Mouse (Mus musculus): ENCODE measurements at regions not wholly inside any gene's neighbourhood (a gene's known extent, or its start where the extent isn't known, plus 50 kb on each side); places are given as distances from the start of the nearest gene placed in this dataset.

DNA sequence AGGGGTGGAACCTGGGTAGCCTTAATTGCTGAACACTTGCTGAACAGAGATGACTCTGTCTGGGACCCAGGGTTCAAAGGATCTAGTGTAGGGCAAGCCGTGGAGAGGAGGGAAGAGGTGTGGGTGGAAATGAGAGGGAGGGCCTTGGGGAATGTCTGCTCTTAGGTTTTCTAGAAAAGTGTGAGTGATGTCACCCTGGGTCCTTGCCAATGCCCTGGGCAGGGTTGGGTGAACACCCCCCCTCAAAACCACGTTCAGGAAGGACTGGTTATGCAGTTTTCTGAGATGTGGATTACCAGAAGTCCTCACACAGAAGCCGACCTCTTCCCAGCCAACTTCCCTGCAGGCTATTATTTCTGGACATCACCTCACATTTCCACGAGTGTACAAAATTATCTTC, 252.4 kb upstream of the Habp2 start:
- Histone ChIP-seq H3K4me1 (ENCODE audit: control insufficient read depth, insufficient read depth, low read length) (peaks cover 1% of the 10 kb centered on the region; the same call in 1 of the 2 replicates), H3K36me3 (ENCODE audit: control insufficient read depth, insufficient read depth, low read length) (no peaks in the 10 kb centered on the region), H3K4me3 (replicated peaks; ENCODE audit: low read length) (no peak overlapping the region), H3K27me3 (ENCODE audit: control insufficient read depth, insufficient read depth, low read length) (no peaks in the 10 kb centered on the region), H3K4me2 (ENCODE audit: low read depth, low read length) (no peak overlapping the region), H3K9ac (ENCODE audit: low read length) (no peak overlapping the region), H3K9me3 (replicated peaks; ENCODE audit: control insufficient read depth, low read length) (no peaks in the 10 kb centered on the region), H3K27ac (ENCODE audit: low read length) (no peak overlapping the region)
- WGBS = 56% methylated on average over 4 of the region's 4 CpGs
- ATAC-seq (ENCODE audit: insufficient read depth, low FRiP score) = no peak

DNA sequence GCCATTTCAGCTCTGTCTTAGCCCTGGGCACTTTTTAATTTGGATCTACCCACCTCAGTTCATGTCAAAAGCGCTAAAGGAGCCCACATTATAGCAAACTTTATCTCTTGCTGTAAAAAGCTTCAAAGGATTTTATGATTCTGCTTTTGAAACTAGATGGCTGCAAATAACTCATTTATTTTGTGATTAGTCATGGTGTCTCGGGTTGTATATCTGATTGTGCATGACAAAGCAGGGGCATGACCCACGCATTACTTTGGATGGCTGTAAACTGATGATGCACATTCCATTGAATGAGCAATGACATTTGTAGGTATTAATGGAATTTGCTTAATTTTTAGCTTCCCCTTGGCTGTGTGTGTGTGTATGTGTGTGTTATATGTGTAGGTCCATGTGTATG, 249.4 kb upstream of the Habp2 start:
- Histone ChIP-seq H3K4me1 (ENCODE audit: control insufficient read depth, insufficient read depth, low read length) (no peaks in the 10 kb centered on the region), H3K27ac (ENCODE audit: low read length) (no peak overlapping the region), H3K27me3 (ENCODE audit: control insufficient read depth, insufficient read depth, low read length) (no peaks in the 10 kb centered on the region), H3K36me3 (ENCODE audit: control insufficient read depth, insufficient read depth, low read length) (no peaks in the 10 kb centered on the region), H3K9ac (ENCODE audit: low read length) (no peak overlapping the region), H3K9me3 (replicated peaks; ENCODE audit: control insufficient read depth, low read length) (no peaks in the 10 kb centered on the region), H3K4me3 (replicated peaks; ENCODE audit: low read length) (no peak overlapping the region), H3K4me2 (ENCODE audit: low read depth, low read length) (no peak overlapping the region)
- 72% methylated on average over 3 of the region's 3 CpGs for WGBS
- no peak for ATAC-seq (ENCODE audit: insufficient read depth, low FRiP score)

DNA sequence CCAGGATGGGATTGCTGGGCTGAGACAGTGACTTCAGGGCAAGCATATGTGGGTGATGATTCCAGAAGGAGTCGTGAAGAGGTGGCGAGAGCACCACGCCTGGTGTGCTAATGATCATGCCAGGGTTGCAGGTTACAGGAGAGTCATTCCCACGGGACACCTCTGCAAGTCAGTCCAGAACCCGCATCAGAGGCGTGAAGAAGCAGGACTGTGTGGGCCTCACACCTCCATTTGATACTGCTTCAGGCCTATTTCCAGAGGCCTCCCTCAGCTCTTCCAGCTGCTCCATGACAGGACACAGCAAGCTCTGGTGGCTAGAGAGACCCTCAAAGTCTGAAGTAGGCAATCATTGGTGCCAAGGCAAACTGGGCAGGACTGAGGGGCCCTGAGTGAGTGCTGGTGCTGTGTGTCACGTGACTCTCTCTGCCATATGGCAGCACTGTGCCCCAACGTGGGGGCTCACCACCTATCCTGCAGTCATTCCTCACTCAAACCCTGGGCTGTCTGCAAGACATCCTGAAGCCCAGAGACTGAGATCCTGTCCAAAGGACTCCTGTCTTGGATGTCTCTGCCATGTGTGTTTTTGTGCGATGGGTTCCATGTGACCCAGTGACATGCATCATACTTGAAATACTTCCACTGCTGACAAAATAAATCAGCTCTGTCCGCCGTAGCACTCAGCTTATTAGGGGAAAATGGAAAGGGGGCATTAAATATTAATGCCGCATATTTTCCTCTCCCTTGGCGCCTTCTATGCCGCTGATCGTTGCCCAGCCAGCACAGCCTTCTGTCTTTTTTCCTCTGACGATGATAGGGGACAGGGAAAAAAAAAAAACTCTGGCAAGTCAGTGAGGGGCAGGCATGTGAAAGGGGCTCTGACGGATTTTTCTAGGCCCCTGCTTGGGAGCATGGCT, 247.6 kb upstream of the Habp2 start:
- H3K36me3 ChIP-seq (ENCODE audit: control insufficient read depth, insufficient read depth, low read length) = no peaks in the 10 kb centered on the region
- H3K27me3 ChIP-seq (ENCODE audit: control insufficient read depth, insufficient read depth, low read length) = no peaks in the 10 kb centered on the region
- no peak overlapping the region for H3K27ac ChIP-seq (ENCODE audit: low read length)
- no peaks in the 10 kb centered on the region for H3K9me3 ChIP-seq (replicated peaks; ENCODE audit: control insufficient read depth, low read length)
- H3K4me3 ChIP-seq (replicated peaks; ENCODE audit: low read length) = no peak overlapping the region
- no peak overlapping the region for H3K4me2 ChIP-seq (ENCODE audit: low read depth, low read length)
- H3K9ac ChIP-seq (ENCODE audit: low read length) = no peak overlapping the region
- 72% methylated on average over 17 of the region's 17 CpGs for WGBS
- ATAC-seq (ENCODE audit: insufficient read depth, low FRiP score) = no peak
- H3K4me1 ChIP-seq (ENCODE audit: control insufficient read depth, insufficient read depth, low read length) = no peaks in the 10 kb centered on the region

DNA sequence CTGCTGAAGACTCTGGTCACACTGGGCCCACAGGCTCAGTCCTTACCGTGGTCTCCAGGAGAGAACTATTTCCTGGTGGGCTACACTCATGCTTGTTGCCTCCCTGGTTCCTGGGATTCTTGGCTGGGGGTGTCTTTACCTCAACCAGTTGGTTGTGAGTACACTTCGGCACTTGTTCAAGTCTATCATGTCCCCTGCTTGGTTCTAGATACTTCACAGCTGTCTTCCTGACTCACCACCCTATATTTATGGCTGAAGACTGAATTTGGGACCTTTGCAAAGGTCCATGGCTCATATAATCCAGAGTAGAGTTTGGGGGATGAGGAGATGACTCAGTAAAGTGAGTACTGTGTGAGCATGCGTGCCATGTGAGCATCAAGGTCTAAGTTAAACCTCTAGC, 245.0 kb upstream of the Habp2 start:
- Histone ChIP-seq H3K9me3 (replicated peaks; ENCODE audit: control insufficient read depth, low read length) (no peaks in the 10 kb centered on the region), H3K4me2 (ENCODE audit: low read depth, low read length) (no peak overlapping the region), H3K9ac (ENCODE audit: low read length) (no peak overlapping the region), H3K27ac (ENCODE audit: low read length) (no peak overlapping the region), H3K36me3 (ENCODE audit: control insufficient read depth, insufficient read depth, low read length) (no peaks in the 10 kb centered on the region), H3K4me3 (replicated peaks; ENCODE audit: low read length) (no peak overlapping the region), H3K4me1 (ENCODE audit: control insufficient read depth, insufficient read depth, low read length) (no peaks in the 10 kb centered on the region), H3K27me3 (ENCODE audit: control insufficient read depth, insufficient read depth, low read length) (no peaks in the 10 kb centered on the region)
- ATAC-seq (ENCODE audit: insufficient read depth, low FRiP score) = no peak
- WGBS = 87% methylated on average over 3 of the region's 3 CpGs

DNA sequence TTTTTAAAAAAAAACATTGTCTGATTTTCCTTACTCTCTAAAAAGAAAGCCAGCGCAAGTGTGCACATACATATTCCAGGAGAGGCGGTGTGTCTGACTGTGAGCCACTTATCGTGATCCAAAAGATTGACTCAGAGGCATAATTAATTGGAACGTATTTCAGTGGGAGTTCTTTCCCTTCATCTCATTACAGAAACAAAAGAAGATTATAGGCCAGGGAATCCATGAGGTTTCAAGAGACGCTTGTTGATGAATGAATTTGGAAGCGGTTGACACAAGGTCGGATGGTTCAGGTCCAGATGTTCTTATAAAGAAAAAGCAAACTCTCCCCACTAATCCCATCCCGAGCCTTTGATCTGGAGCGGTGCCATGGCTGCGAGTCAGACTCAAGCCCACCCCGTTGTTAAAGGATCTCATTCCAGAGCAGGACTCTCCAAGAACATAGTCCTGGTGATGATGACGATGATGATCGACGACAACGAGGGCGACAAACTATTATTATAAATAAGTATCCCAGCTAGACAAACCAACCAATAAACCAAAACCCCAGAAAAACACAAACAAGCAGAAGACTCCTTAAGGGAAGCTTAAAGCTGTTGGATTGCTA, 240.1 kb upstream of the Habp2 start:
- Histone ChIP-seq H3K9ac (ENCODE audit: low read length) (no peak overlapping the region), H3K4me2 (ENCODE audit: low read depth, low read length) (no peak overlapping the region), H3K4me3 (replicated peaks; ENCODE audit: low read length) (no peak overlapping the region), H3K4me1 (ENCODE audit: control insufficient read depth, insufficient read depth, low read length) (no peaks in the 10 kb centered on the region), H3K36me3 (ENCODE audit: control insufficient read depth, insufficient read depth, low read length) (no peaks in the 10 kb centered on the region), H3K27me3 (ENCODE audit: control insufficient read depth, insufficient read depth, low read length) (no peaks in the 10 kb centered on the region), H3K27ac (ENCODE audit: low read length) (no peak overlapping the region), H3K9me3 (replicated peaks; ENCODE audit: control insufficient read depth, low read length) (no peaks in the 10 kb centered on the region)
- 65% methylated on average over 16 of the region's 16 CpGs for WGBS
- no peak for ATAC-seq (ENCODE audit: insufficient read depth, low FRiP score)

DNA sequence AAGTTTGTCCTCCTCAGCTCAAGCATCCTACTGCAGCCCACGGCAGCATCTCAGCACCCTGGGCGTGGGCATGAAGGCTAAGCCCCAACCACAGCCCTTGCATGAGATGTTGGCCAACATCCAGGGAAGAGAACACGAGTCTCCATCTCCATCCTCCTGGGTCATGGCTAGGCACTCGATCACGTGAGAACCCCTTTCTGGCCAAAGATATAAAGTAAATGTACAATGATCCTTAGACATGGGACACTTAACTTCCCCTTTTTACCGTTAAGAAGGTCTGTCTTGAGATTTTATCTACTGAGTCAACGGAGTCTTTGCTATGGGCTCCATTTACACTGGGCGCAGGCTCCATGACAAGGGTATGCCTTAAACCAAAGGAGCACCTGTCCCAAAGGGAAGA, 232.8 kb upstream of the Habp2 start:
- no peak overlapping the region for H3K4me3 ChIP-seq (replicated peaks; ENCODE audit: low read length)
- H3K36me3 ChIP-seq (ENCODE audit: control insufficient read depth, insufficient read depth, low read length) = no peaks in the 10 kb centered on the region
- no peaks in the 10 kb centered on the region for H3K27me3 ChIP-seq (ENCODE audit: control insufficient read depth, insufficient read depth, low read length)
- H3K27ac ChIP-seq (ENCODE audit: low read length) = no peak overlapping the region
- no peaks in the 10 kb centered on the region for H3K9me3 ChIP-seq (replicated peaks; ENCODE audit: control insufficient read depth, low read length)
- no peaks in the 10 kb centered on the region for H3K4me1 ChIP-seq (ENCODE audit: control insufficient read depth, insufficient read depth, low read length)
- H3K9ac ChIP-seq (ENCODE audit: low read length) = no peak overlapping the region
- no peak for ATAC-seq (ENCODE audit: insufficient read depth, low FRiP score)
- WGBS = 91% methylated on average over 8 of the region's 8 CpGs
- H3K4me2 ChIP-seq (ENCODE audit: low read depth, low read length) = no peak overlapping the region

DNA sequence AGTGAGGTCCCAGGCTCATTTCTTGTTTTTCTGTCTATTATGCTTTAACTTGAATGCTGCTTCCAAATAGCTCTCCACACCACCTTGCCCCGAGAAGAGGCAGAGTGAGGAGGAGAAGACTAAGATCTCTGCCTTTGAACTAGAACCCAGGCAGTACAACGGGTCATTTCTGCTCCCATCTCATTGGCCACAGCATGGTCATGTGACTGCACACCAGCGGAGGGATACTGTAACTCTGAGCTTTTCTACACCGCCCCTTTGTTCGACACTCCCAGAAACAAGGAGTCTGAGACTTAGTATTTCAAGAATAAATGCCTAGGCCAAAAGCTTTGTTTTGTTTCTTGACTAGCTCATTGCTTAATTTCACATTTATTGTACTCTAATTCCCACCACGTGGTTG, 230.5 kb upstream of the Habp2 start:
- Histone ChIP-seq H3K4me2 (ENCODE audit: low read depth, low read length) (no peak overlapping the region), H3K4me1 (ENCODE audit: control insufficient read depth, insufficient read depth, low read length) (no peaks in the 10 kb centered on the region), H3K4me3 (replicated peaks; ENCODE audit: low read length) (no peak overlapping the region), H3K9me3 (replicated peaks; ENCODE audit: control insufficient read depth, low read length) (no peaks in the 10 kb centered on the region), H3K27ac (ENCODE audit: low read length) (no peak overlapping the region), H3K36me3 (ENCODE audit: control insufficient read depth, insufficient read depth, low read length) (no peaks in the 10 kb centered on the region), H3K27me3 (ENCODE audit: control insufficient read depth, insufficient read depth, low read length) (no peaks in the 10 kb centered on the region), H3K9ac (ENCODE audit: low read length) (no peak overlapping the region)
- no peak for ATAC-seq (ENCODE audit: insufficient read depth, low FRiP score)
- WGBS = 80% methylated on average over 6 of the region's 6 CpGs

DNA sequence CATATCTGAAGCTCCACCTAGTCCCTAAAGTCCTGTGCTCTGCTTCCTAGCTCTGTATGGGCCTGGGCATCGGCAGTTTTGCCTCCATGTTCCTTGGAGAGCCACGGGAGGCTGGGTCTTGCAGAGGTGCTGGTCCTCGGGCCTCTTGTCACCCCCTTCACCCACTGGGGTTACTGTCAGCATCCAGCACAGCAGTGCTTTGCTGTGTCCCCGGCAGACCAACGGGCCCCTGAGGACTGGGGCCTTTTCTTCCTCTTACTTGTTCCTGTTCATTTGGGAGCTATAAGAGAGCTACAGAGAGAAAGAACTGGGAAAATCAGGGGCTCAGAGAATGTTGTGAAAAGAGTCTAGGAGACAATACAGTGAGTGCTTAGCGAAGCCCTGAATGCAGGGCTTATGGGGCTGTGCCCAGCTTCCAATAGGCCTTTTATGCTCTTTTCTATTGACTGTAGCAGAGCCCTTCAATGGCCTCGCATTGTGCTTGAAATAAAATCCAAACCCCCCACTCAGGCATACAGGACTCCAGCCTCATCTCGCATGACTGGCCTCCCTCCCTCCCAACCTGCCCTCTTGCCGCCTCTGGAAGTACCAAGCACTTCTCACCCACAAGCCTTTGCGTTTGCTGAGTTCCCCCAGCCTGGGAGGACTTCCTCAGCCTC, 224.9 kb upstream of the Habp2 start:
- Histone ChIP-seq H3K4me2 (ENCODE audit: low read depth, low read length) (no peak overlapping the region), H3K4me3 (replicated peaks; ENCODE audit: low read length) (no peak overlapping the region), H3K27ac (ENCODE audit: low read length) (no peak overlapping the region), H3K9ac (ENCODE audit: low read length) (no peak overlapping the region), H3K27me3 (ENCODE audit: control insufficient read depth, insufficient read depth, low read length) (no peaks in the 10 kb centered on the region), H3K9me3 (replicated peaks; ENCODE audit: control insufficient read depth, low read length) (no peaks in the 10 kb centered on the region), H3K4me1 (ENCODE audit: control insufficient read depth, insufficient read depth, low read length) (no peaks in the 10 kb centered on the region), H3K36me3 (ENCODE audit: control insufficient read depth, insufficient read depth, low read length) (no peaks in the 10 kb centered on the region)
- 66% methylated on average over 10 of the region's 10 CpGs for WGBS
- ATAC-seq (ENCODE audit: insufficient read depth, low FRiP score) = no peak

DNA sequence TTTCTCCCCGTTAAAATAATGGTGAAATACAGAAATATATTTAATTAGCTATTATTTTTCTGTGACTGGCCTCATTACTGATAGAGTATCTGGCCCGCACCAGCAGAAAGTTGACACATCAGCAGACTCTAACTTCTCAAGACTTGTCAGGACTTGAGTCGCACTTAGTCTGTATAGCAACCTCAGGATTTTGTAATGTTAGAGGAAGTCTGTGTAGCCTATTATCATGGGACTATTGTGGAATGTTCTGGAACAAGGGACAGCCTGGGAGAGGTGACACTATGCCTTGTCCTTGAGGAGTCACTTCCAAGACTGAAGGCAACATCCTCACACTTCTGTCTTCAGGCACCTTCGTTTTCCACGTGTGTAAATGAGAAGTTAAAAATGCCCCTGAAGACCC, 223.8 kb upstream of the Habp2 start:
- H3K27me3 ChIP-seq (ENCODE audit: control insufficient read depth, insufficient read depth, low read length) = no peaks in the 10 kb centered on the region
- 70% methylated on average over 5 of the region's 5 CpGs for WGBS
- H3K4me2 ChIP-seq (ENCODE audit: low read depth, low read length) = no peak overlapping the region
- H3K9ac ChIP-seq (ENCODE audit: low read length) = no peak overlapping the region
- no peaks in the 10 kb centered on the region for H3K36me3 ChIP-seq (ENCODE audit: control insufficient read depth, insufficient read depth, low read length)
- no peak for ATAC-seq (ENCODE audit: insufficient read depth, low FRiP score)
- H3K27ac ChIP-seq (ENCODE audit: low read length) = no peak overlapping the region
- H3K4me1 ChIP-seq (ENCODE audit: control insufficient read depth, insufficient read depth, low read length) = no peaks in the 10 kb centered on the region
- no peaks in the 10 kb centered on the region for H3K9me3 ChIP-seq (replicated peaks; ENCODE audit: control insufficient read depth, low read length)
- no peak overlapping the region for H3K4me3 ChIP-seq (replicated peaks; ENCODE audit: low read length)
